Mouse (Mus musculus): ENCODE measurements around the gene Rpl18a. TPM values are rescaled to one million over a fixed set of nuclear protein-coding genes. Genes with fewer than 3 reads are reported as not detected.
A peak's percentile ranks its signal among the peaks of the same experiment; 100 is the strongest.

The Rpl18a gene
- polyA plus RNA-seq, 1 experiment: 7,420 TPM

- WGBS: 1% methylated on average over 78 of the region's 86 CpGs
- Histone ChIP-seq H3K4me1 (replicated peaks; ENCODE audit: control insufficient read depth, insufficient read depth, low read length) (peaks cover 10% of the 10 kb centered on the region), H3K27ac (ENCODE audit: control insufficient read depth, insufficient read depth, low read length) (peak within 1 kb of the TSS; percentile 30; the same call in 1 of the 2 replicates), H3K27me3 (ENCODE audit: control insufficient read depth, insufficient read depth, low read length) (no peaks in the 10 kb centered on the region), H3K36me3 (ENCODE audit: control insufficient read depth, insufficient read depth, low read length) (no peaks in the 10 kb centered on the region), H3K4me3 (ENCODE audit: control insufficient read depth, insufficient read depth, low read length) (peak within 1 kb of the TSS; percentile 64)
- peak; percentile 90 for DNase-seq
- TF ChIP-seq CTCF (IDR thresholded peaks at IDR 0.05; ENCODE audit: borderline replicate concordance, control insufficient read depth, extremely low read depth, insufficient read depth, low read length, poor library complexity): peak; percentile 54; the same call in 1 of the 2 replicates
- TF ChIP-seq POLR2A (IDR thresholded peaks at IDR 0.05; ENCODE audit: control insufficient read depth, extremely low read depth, insufficient read depth, low read length, poor library complexity): peak; percentile 67
These were observed 8.9 kb upstream of the Rpl18a start, which contains the start of gene Map1s for GRCm38 (mm10) chr8:70905831-70906736. TSS of gene Map1s (plus strand) at chr8:70905932.

GRCm38 (mm10) chr8:70905463-70905830 lies 8.2 kb upstream of the Rpl18a start:
- TF ChIP-seq CTCF (IDR thresholded peaks at IDR 0.05; ENCODE audit: borderline replicate concordance, control insufficient read depth, extremely low read depth, insufficient read depth, low read length, poor library complexity): no peak
- no peak for TF ChIP-seq POLR2A (IDR thresholded peaks at IDR 0.05; ENCODE audit: control insufficient read depth, extremely low read depth, insufficient read depth, low read length, poor library complexity)
- Histone ChIP-seq H3K36me3 (ENCODE audit: control insufficient read depth, insufficient read depth, low read length) (no peaks in the 10 kb centered on the region), H3K4me1 (replicated peaks; ENCODE audit: control insufficient read depth, insufficient read depth, low read length) (peaks cover 10% of the 10 kb centered on the region), H3K27me3 (ENCODE audit: control insufficient read depth, insufficient read depth, low read length) (no peaks in the 10 kb centered on the region), H3K4me3 (ENCODE audit: control insufficient read depth, insufficient read depth, low read length) (peak overlapping the region; percentile 64), H3K27ac (ENCODE audit: control insufficient read depth, insufficient read depth, low read length) (peak overlapping the region; percentile 30; the same call in 1 of the 2 replicates)
- DNase-seq: no peak
- 4% methylated on average over 8 of the region's 8 CpGs for WGBS

- Histone ChIP-seq H3K4me3 (ENCODE audit: control insufficient read depth, insufficient read depth, low read length) (no peak overlapping the region), H3K27me3 (ENCODE audit: control insufficient read depth, insufficient read depth, low read length) (no peaks in the 10 kb centered on the region), H3K4me1 (replicated peaks; ENCODE audit: control insufficient read depth, insufficient read depth, low read length) (peaks cover 10% of the 10 kb centered on the region), H3K36me3 (ENCODE audit: control insufficient read depth, insufficient read depth, low read length) (no peaks in the 10 kb centered on the region), H3K27ac (ENCODE audit: control insufficient read depth, insufficient read depth, low read length) (no peak overlapping the region)
- TF ChIP-seq CTCF (IDR thresholded peaks at IDR 0.05; ENCODE audit: borderline replicate concordance, control insufficient read depth, extremely low read depth, insufficient read depth, low read length, poor library complexity) (no peak), POLR2A (IDR thresholded peaks at IDR 0.05; ENCODE audit: control insufficient read depth, extremely low read depth, insufficient read depth, low read length, poor library complexity) (no peak)
- DNase-seq: no peak
- 35% methylated on average over 4 of the region's 4 CpGs for WGBS
These were observed 7.3 kb upstream of the Rpl18a start for GRCm38 (mm10) chr8:70904532-70904931.

GRCm38 (mm10) chr8:70903582-70903981 lies 6.4 kb upstream of the Rpl18a start:
- Histone ChIP-seq H3K4me3 (ENCODE audit: control insufficient read depth, insufficient read depth, low read length) (no peak overlapping the region), H3K4me1 (replicated peaks; ENCODE audit: control insufficient read depth, insufficient read depth, low read length) (peaks cover 13% of the 10 kb centered on the region), H3K27ac (ENCODE audit: control insufficient read depth, insufficient read depth, low read length) (no peak overlapping the region), H3K27me3 (ENCODE audit: control insufficient read depth, insufficient read depth, low read length) (no peaks in the 10 kb centered on the region), H3K36me3 (ENCODE audit: control insufficient read depth, insufficient read depth, low read length) (no peaks in the 10 kb centered on the region)
- DNase-seq: no peak
- TF ChIP-seq POLR2A (IDR thresholded peaks at IDR 0.05; ENCODE audit: control insufficient read depth, extremely low read depth, insufficient read depth, low read length, poor library complexity): no peak
- TF ChIP-seq CTCF (IDR thresholded peaks at IDR 0.05; ENCODE audit: borderline replicate concordance, control insufficient read depth, extremely low read depth, insufficient read depth, low read length, poor library complexity): no peak

DNA sequence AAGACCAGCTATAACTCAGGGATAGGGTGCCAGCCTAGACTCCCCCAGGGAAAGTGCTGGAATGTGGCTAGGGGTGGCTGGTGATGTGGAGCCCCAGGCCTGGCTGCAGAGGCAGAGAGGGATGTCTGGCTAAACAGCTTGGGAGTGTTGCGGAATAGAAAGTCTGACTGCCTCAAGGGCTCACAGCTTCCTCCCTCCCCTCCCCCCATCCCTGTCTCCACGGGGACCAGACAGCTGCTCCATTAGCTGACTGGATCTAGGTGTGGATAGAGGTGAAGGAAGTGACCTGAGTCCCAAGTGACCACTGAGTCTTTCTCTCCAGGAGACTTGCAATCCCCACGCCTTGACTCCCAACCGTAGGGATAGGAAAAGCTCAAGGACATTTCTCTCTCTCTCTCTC lies 5.9 kb upstream of the Rpl18a start:
- 83% methylated on average over 4 of the region's 4 CpGs for WGBS
- Histone ChIP-seq H3K27me3 (ENCODE audit: control insufficient read depth, insufficient read depth, low read length) (no peaks in the 10 kb centered on the region), H3K4me1 (replicated peaks; ENCODE audit: control insufficient read depth, insufficient read depth, low read length) (peaks cover 18% of the 10 kb centered on the region), H3K36me3 (ENCODE audit: control insufficient read depth, insufficient read depth, low read length) (no peaks in the 10 kb centered on the region), H3K27ac (ENCODE audit: control insufficient read depth, insufficient read depth, low read length) (no peak overlapping the region), H3K4me3 (ENCODE audit: control insufficient read depth, insufficient read depth, low read length) (no peak overlapping the region)
- DNase-seq: no peak
- TF ChIP-seq POLR2A (IDR thresholded peaks at IDR 0.05; ENCODE audit: control insufficient read depth, extremely low read depth, insufficient read depth, low read length, poor library complexity): no peak
- no peak for TF ChIP-seq CTCF (IDR thresholded peaks at IDR 0.05; ENCODE audit: borderline replicate concordance, control insufficient read depth, extremely low read depth, insufficient read depth, low read length, poor library complexity)

DNA sequence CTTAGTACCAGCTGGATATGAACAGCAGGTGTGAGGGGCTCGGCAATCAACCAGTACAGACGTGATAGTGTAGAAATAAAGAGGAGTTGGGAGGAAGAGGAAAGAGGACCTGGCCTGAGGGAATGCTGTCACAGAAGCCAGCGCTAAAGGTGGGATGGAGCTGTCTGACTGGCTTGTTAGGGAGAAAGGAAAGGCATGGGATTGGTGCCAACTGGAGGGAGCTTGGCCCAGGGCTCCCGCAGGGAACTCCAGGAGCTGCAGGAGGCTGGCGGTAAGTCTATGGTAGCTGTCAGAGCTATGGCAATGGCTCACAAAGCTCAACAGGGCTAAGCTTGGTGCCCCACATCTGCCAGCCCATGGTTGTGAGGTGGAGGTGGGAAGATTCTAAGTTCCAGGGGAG lies 5.0 kb upstream of the Rpl18a start:
- Histone ChIP-seq H3K4me1 (replicated peaks; ENCODE audit: control insufficient read depth, insufficient read depth, low read length) (peaks cover 18% of the 10 kb centered on the region), H3K27me3 (ENCODE audit: control insufficient read depth, insufficient read depth, low read length) (no peaks in the 10 kb centered on the region), H3K4me3 (ENCODE audit: control insufficient read depth, insufficient read depth, low read length) (no peak overlapping the region), H3K27ac (ENCODE audit: control insufficient read depth, insufficient read depth, low read length) (no peak overlapping the region), H3K36me3 (ENCODE audit: control insufficient read depth, insufficient read depth, low read length) (no peaks in the 10 kb centered on the region)
- TF ChIP-seq POLR2A (IDR thresholded peaks at IDR 0.05; ENCODE audit: control insufficient read depth, extremely low read depth, insufficient read depth, low read length, poor library complexity) (no peak), CTCF (IDR thresholded peaks at IDR 0.05; ENCODE audit: borderline replicate concordance, control insufficient read depth, extremely low read depth, insufficient read depth, low read length, poor library complexity) (no peak)
- WGBS: 93% methylated on average over 5 of the region's 5 CpGs
- no peak for DNase-seq

Measured in thymus, adult 2 months (tissue).